Mouse (Mus musculus): ENCODE data around the gene Olfr133. TPM values are rescaled to one million over a fixed set of nuclear protein-coding genes. Genes with fewer than 3 reads are reported as not detected.
"Not testable (repeated sequence)": the region's sequence is repeated elsewhere in the genome, so short reads cannot be mapped to it uniquely, and the experiment has no call there.

Olfr133 gene
- not detected in 2 replicates for polyA plus RNA-seq (2014; fragmentation: Nextera tagmentation; extraction: Ambion mirVana)

GRCm38 (mm10) chr17:38144981-38145380, at the start of gene Olfr133:
TSS of gene Olfr133 (plus strand) at chr17:38145281.
- Histone ChIP-seq H3K27me3 (ENCODE audit: control insufficient read depth, insufficient read depth, low read length) (no peaks in the 10 kb centered on the region), H3K4me1 (ENCODE audit: control insufficient read depth, insufficient read depth, low read length) (no peaks in the 10 kb centered on the region), H3K27ac (ENCODE audit: low read length) (no peak within 1 kb of the TSS), H3K4me2 (replicated peaks; ENCODE audit: low read depth, low read length) (no peak within 1 kb of the TSS), H3K36me3 (ENCODE audit: control insufficient read depth, insufficient read depth, low read length) (no peaks in the 10 kb centered on the region), H3K9me3 (ENCODE audit: control insufficient read depth, low read depth, low read length) (no peaks in the 10 kb centered on the region), H3K4me3 (ENCODE audit: low read depth, low read length) (no peak within 1 kb of the TSS), H3K9ac (replicated peaks; ENCODE audit: low read depth, low read length) (no peak within 1 kb of the TSS)
- no peak for ATAC-seq (ENCODE audit: insufficient number of reproducible peaks, insufficient read depth, low FRiP score, low read depth)
- 76% methylated on average over 2 of the region's 2 CpGs for WGBS

DNA sequence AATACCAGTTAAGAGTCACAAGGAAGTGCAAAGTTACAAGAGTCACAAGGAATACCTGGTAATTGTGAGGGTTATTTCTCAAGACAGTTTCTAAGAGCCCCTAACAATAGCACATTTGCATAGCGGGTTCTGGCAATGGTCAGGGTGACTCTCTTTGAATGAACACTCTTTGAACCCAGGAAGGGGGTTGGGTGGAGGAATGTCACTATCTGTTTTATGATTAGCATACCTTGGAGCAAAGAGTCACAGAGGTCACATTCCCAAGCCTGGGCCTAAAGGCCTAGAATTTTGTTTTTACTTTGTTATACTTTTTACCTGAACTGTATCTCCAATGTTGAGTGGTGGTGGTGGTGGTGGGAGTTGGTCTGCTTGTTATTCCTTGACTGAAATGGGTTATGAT, 20.9 kb upstream of the Olfr133 start:
- not testable (repeated sequence) for H3K4me2 ChIP-seq (replicated peaks; ENCODE audit: low read depth, low read length); H3K4me1 ChIP-seq (ENCODE audit: control insufficient read depth, insufficient read depth, low read length); H3K27ac ChIP-seq (ENCODE audit: low read length); H3K36me3 ChIP-seq (ENCODE audit: control insufficient read depth, insufficient read depth, low read length); ATAC-seq (ENCODE audit: insufficient number of reproducible peaks, insufficient read depth, low FRiP score, low read depth); H3K27me3 ChIP-seq (ENCODE audit: control insufficient read depth, insufficient read depth, low read length); H3K9ac ChIP-seq (replicated peaks; ENCODE audit: low read depth, low read length); H3K9me3 ChIP-seq (ENCODE audit: control insufficient read depth, low read depth, low read length); H3K4me3 ChIP-seq (ENCODE audit: low read depth, low read length)
- 69% methylated on average over 1 of the region's 1 CpGs for WGBS

DNA sequence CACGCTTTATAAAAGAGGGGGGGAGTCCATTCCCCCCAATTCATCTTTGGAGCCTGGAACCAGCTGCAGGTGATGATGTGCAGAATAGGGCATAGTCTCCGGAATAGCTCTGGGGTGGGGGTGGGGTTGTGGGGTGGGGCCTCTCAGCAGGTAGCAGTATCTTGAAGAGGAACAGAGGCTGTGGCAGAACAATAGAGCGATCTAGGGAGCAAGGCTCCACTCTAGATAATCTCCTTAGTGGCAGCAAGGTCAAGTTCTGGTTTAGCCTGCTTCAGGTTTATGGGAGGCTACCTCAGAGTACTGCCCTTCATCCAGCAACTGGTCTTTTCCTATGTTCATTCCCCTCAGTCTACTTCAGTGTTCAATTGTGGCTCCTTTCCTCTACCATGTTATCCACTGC, 19.7 kb upstream of the Olfr133 start:
- not testable (repeated sequence) for H3K9me3 ChIP-seq (ENCODE audit: control insufficient read depth, low read depth, low read length); H3K27me3 ChIP-seq (ENCODE audit: control insufficient read depth, insufficient read depth, low read length); H3K4me2 ChIP-seq (replicated peaks; ENCODE audit: low read depth, low read length); H3K4me1 ChIP-seq (ENCODE audit: control insufficient read depth, insufficient read depth, low read length); H3K9ac ChIP-seq (replicated peaks; ENCODE audit: low read depth, low read length); H3K4me3 ChIP-seq (ENCODE audit: low read depth, low read length); H3K36me3 ChIP-seq (ENCODE audit: control insufficient read depth, insufficient read depth, low read length); H3K27ac ChIP-seq (ENCODE audit: low read length); ATAC-seq (ENCODE audit: insufficient number of reproducible peaks, insufficient read depth, low FRiP score, low read depth)
- 70% methylated on average over 3 of the region's 3 CpGs for WGBS

GRCm38 (mm10) chr17:38134426-38134825, 10.7 kb upstream of the Olfr133 start, which contains the start of gene Olfr132:
TSS of gene Olfr132 (minus strand) at chr17:38134526.
- Histone ChIP-seq H3K27me3 (ENCODE audit: control insufficient read depth, insufficient read depth, low read length) (no peaks in the 10 kb centered on the region), H3K4me2 (replicated peaks; ENCODE audit: low read depth, low read length) (no peak within 1 kb of the TSS), H3K9ac (replicated peaks; ENCODE audit: low read depth, low read length) (no peak within 1 kb of the TSS), H3K27ac (ENCODE audit: low read length) (no peak within 1 kb of the TSS), H3K4me3 (ENCODE audit: low read depth, low read length) (no peak within 1 kb of the TSS), H3K9me3 (ENCODE audit: control insufficient read depth, low read depth, low read length) (no peaks in the 10 kb centered on the region), H3K36me3 (ENCODE audit: control insufficient read depth, insufficient read depth, low read length) (no peaks in the 10 kb centered on the region), H3K4me1 (ENCODE audit: control insufficient read depth, insufficient read depth, low read length) (no peaks in the 10 kb centered on the region)
- no peak for ATAC-seq (ENCODE audit: insufficient number of reproducible peaks, insufficient read depth, low FRiP score, low read depth)
- WGBS: 42% methylated on average over 1 of the region's 1 CpGs

- no peaks in the 10 kb centered on the region for H3K9me3 ChIP-seq (ENCODE audit: control insufficient read depth, low read depth, low read length)
- no peaks in the 10 kb centered on the region for H3K4me1 ChIP-seq (ENCODE audit: control insufficient read depth, insufficient read depth, low read length)
- no peaks in the 10 kb centered on the region for H3K27me3 ChIP-seq (ENCODE audit: control insufficient read depth, insufficient read depth, low read length)
- H3K4me2 ChIP-seq (replicated peaks; ENCODE audit: low read depth, low read length): no peak within 1 kb of the TSS
- WGBS: 80% methylated on average over 3 of the region's 3 CpGs
- H3K4me3 ChIP-seq (ENCODE audit: low read depth, low read length): no peak within 1 kb of the TSS
- H3K9ac ChIP-seq (replicated peaks; ENCODE audit: low read depth, low read length): no peak within 1 kb of the TSS
- ATAC-seq (ENCODE audit: insufficient number of reproducible peaks, insufficient read depth, low FRiP score, low read depth): no peak
- H3K27ac ChIP-seq (ENCODE audit: low read length): no peak within 1 kb of the TSS
- no peaks in the 10 kb centered on the region for H3K36me3 ChIP-seq (ENCODE audit: control insufficient read depth, insufficient read depth, low read length)
Measured at GRCm38 (mm10) chr17:38171088-38171487, 26.0 kb downstream of the Olfr133 start, which contains the start of gene Olfr134. TSS of gene Olfr134 (plus strand) at chr17:38171388.

Other genes starting within 250 kb of the Olfr133 start
- gene Olfr127, start 244.8 kb upstream of the Olfr133 start, polyA plus RNA-seq (2014; fragmentation: Nextera tagmentation; extraction: Ambion mirVana): not detected in 2 replicates
- gene Olfr128, start 224.7 kb upstream of the Olfr133 start, polyA plus RNA-seq (2014; fragmentation: Nextera tagmentation; extraction: Ambion mirVana): not detected in 2 replicates
- gene Olfr761, start 192.2 kb upstream of the Olfr133 start, polyA plus RNA-seq (2014; fragmentation: Nextera tagmentation; extraction: Ambion mirVana): not detected in 2 replicates
- not detected in 2 replicates for gene Olfr129, start 85.2 kb upstream of the Olfr133 start, polyA plus RNA-seq (2014; fragmentation: Nextera tagmentation; extraction: Ambion mirVana)
- not detected in 2 replicates for gene Olfr130, start 81.4 kb upstream of the Olfr133 start, polyA plus RNA-seq (2014; fragmentation: Nextera tagmentation; extraction: Ambion mirVana)
- not detected in 2 replicates for gene Olfr131, start 56.6 kb upstream of the Olfr133 start, polyA plus RNA-seq (2014; fragmentation: Nextera tagmentation; extraction: Ambion mirVana)
- not detected in 2 replicates for gene Olfr132, start 10.8 kb upstream of the Olfr133 start, polyA plus RNA-seq (2014; fragmentation: Nextera tagmentation; extraction: Ambion mirVana)
- not detected in 2 replicates for gene Olfr134, start 26.1 kb downstream of the Olfr133 start, polyA plus RNA-seq (2014; fragmentation: Nextera tagmentation; extraction: Ambion mirVana)
- gene Olfr135, start 59.1 kb downstream of the Olfr133 start, polyA plus RNA-seq (2014; fragmentation: Nextera tagmentation; extraction: Ambion mirVana): not detected in 2 replicates
- gene Olfr138, start 115.8 kb downstream of the Olfr133 start, polyA plus RNA-seq (2014; fragmentation: Nextera tagmentation; extraction: Ambion mirVana): not detected in 2 replicates
- gene Olfr137, start 162.3 kb downstream of the Olfr133 start, polyA plus RNA-seq (2014; fragmentation: Nextera tagmentation; extraction: Ambion mirVana): not detected in 2 replicates
- not detected in 2 replicates for gene Olfr136, start 184.6 kb downstream of the Olfr133 start, polyA plus RNA-seq (2014; fragmentation: Nextera tagmentation; extraction: Ambion mirVana)